Mouse (Mus musculus) mouse trophoblast stem cell (cell line): ENCODE measurements at regions not wholly inside any gene's neighbourhood (a gene's known extent, or its start where the extent isn't known, plus 50 kb on each side); places are given as distances from the start of the nearest gene placed in this dataset.
"Not testable (repeated sequence)": the region's sequence is repeated elsewhere in the genome, so short reads cannot be mapped to it uniquely, and the experiment has no call there.

Source experiments
- in situ Hi-C, 2 experiments: fragments of 300-500 bp; cut with MseI, MboI; formaldehyde crosslinking; loops; 2 replicates in 1 of 2; 3 replicates in 1 of 2; pipeline ENCODE4 v1.15.1; 2025

- in situ Hi-C loops = no loop called here
Observed at GRCm38 (mm10) chr12:71532161-71532560, 222.5 kb downstream of the Dact1 start.

DNA sequence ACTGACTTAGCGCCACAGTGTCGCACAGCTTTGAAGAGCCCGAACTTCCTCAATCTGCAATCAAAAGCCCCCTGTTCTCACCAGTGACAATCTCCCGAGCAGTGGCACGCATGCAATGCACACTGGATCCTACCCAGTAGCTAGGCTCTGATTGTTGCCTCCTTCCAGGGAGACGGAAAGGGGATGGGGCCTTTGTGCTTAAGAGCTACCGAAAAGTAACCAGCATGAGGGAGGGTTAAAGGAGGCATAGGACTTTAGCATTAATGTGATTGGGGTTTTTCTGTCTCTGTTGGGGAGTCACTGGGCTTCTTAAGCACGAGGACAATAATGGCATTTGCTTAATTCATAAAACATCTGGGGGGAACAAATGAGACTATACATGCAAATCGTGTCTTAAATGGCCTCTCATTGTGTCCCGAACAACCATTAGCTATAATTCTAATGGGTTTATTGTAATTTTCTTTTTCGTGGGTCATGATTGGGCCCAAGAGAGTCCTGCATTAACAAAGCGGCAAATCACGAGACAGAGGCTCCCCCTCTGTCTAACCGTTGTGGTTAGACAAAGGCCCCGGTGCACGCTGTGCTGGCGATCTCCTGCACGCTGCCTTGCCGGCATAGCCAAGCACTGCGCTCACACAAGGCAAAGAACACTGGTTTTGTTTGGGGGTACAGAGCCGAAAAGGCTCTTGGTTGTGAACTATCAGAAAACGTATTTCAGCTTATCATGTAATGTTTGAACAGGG lies 223.2 kb downstream of the Dact1 start:
- in situ Hi-C loops = no loop called here

DNA sequence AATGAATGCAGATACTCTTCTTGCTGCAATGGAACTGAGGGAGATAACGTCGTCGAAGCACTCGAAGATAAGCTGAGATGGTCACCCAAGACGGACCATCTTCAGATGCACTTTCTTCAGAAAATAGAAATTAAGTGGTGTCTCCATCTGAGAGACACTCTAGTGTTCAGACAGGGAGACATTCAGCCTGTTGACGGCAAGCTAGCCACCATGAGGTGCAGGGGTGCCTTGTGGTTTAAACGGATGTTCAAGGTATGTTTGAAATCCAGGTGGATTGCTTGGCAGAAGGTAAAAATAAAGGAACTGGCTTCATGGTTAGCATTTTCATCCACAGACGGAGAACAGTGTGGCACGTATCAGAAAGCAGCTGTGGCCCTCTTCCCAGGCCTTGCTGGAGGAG lies 224.0 kb downstream of the Dact1 start:
- in situ Hi-C loops = no loop called here

- in situ Hi-C loops = no loop called here
Observed at GRCm38 (mm10) chr12:71534199-71534598, 224.5 kb downstream of the Dact1 start.

- in situ Hi-C loops = no loop called here
Observed at GRCm38 (mm10) chr12:71535251-71535650, 225.6 kb downstream of the Dact1 start.

GRCm38 (mm10) chr12:71535831-71536230 lies 226.1 kb downstream of the Dact1 start:
- in situ Hi-C loops = not testable (repeated sequence)

- in situ Hi-C loops = no loop called here
Observed at GRCm38 (mm10) chr12:71538691-71539090, 229.0 kb downstream of the Dact1 start.

GRCm38 (mm10) chr12:71540279-71540678 lies 230.6 kb downstream of the Dact1 start:
- in situ Hi-C loops = no loop called here

DNA sequence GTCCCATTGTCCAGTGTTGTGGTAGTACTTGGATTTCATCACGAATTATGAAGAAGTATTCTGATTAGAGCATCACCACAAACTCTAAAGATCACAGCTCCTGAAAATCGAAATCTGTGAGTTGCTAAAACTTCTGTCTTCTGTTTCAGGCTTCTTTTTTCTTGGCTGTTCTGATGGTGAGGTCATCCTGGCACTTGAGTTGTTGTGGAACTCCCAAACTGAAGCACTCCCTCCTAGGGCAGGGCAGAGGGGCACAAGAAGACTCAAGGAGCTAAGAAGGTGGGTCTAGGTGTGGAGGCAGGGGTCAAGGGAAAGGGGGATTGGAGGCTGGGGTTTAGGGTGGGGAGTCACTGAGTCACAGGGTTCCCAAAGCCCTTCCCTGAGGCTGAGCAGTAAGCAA lies 232.3 kb downstream of the Dact1 start:
- in situ Hi-C loops = no loop called here

DNA sequence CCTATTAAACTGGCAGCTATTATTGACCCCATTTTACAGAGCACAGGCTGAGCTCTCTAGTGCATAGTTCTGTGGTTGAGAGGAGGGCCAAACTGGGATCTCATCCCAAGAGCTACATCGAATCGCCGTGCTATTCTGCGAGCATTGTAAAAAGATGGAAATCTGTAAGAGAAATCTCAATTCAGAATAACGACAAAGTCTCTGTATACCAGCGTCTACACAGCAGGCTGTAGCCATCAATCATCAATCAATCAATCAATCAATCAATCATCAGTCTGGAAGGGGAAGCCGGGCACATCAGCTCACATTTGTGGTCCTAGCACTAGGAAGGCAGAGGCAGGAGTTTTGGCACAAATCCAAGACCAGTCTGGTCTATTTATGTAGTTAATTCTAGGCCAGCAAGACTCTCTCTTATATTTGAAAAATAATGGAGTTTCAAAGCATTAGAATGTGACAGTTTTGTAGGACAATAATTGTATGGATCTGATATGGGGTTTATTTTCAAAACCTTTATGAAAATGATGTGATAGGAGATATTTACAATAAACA lies 234.0 kb downstream of the Dact1 start:
- in situ Hi-C loops = no loop called here

GRCm38 (mm10) chr12:71544401-71545159 lies 234.9 kb downstream of the Dact1 start:
- in situ Hi-C loops = no loop called here

GRCm38 (mm10) chr12:71546523-71547265 lies 237.0 kb downstream of the Dact1 start:
- in situ Hi-C loops = no loop called here

- in situ Hi-C loops = no loop called here
Observed at GRCm38 (mm10) chr12:71549336-71549735, 239.7 kb downstream of the Dact1 start.

DNA sequence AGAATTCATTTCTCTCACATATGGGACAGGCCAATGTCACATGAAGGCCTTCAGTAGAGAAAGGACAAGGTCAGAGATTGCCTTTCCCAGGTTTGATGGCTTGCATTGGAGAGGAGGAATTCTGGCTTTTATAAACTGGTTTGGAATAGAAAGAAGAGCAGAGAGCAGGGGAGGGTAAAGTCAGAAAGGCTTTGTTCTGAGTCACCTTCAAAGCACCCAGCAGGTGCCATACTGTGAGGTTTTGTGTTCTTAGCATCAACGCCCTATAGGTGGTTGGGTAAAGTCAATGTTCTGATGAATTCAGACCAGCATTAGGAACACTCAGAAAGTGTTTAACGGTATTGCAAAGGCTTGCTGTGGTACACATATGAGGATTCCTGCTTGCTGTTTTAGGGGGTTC lies 244.5 kb downstream of the Dact1 start:
- in situ Hi-C loops = no loop called here

GRCm38 (mm10) chr12:71561259-71561658 lies 251.6 kb downstream of the Dact1 start:
- in situ Hi-C loops = no loop called here

DNA sequence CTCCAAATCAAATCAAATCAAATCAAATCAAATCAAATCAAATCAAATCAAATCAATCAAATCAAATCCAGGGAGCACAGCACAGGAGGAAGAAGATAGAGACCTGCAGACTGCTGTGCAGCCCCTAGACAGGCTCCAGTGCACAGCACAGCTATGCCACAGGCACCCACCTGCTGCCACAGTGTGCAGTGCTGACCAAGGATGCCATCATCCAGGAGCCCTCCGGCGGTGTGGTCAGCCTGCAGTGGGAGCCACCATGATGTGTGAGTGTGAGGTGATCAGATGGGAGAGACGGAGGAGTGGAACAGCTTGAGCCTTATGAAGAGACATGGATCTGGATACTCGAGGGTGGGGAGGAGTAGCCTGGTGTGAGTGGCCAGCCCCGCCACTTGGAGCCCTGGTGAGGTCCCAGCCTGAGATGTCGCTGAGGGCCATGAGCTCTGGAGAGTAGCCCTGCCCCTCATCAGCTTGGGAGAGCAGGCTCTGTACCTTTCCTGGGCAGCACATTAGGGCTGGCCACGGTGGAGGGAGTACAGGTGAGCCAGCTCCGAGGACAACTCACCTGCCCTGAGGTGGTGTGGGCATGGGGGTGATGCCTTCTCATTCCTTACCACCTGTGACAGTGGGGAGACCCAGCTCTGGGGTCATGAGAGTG lies 252.4 kb downstream of the Dact1 start:
- in situ Hi-C loops = no loop called here

DNA sequence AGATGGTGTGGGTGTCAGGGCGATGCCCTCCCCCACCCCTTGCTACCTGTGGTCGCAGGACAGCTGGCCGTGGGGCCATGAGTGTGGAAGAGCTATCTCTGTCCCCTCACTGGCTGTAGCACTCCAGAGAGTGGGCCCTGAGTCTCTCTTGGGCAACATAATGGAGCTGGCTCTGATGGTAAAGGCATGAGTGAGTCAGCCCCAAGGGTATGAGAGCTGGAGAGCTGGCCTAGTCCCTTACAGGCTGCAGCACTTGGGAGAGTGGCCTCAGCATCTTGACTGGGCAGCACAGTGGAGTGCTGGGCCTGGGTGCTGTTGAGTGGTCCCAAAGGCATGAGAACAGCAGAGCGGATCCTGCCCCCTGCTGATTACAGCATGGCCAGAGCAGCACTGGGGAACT lies 253.5 kb downstream of the Dact1 start:
- in situ Hi-C loops = no loop called here

- in situ Hi-C loops = no loop called here
Observed at GRCm38 (mm10) chr12:71566371-71566770, 256.7 kb downstream of the Dact1 start.

DNA sequence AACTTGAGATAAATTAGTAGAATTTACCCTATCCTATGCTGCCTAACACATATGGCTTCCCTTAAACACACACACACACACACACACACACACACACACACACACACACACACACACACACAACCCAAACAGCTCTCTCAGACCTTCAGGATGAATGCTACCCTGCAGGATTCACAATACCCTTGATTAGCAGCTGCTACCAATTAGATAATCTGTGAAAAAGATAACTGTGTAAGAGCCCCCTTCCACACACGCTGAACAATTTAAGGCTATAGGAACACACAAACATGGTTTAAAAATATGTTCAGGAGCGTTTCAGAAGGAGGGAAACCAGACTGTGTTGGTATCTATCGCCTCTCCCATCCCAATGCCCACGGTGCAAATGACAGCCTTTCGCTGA lies 258.6 kb downstream of the Dact1 start:
- in situ Hi-C loops = no loop called here

DNA sequence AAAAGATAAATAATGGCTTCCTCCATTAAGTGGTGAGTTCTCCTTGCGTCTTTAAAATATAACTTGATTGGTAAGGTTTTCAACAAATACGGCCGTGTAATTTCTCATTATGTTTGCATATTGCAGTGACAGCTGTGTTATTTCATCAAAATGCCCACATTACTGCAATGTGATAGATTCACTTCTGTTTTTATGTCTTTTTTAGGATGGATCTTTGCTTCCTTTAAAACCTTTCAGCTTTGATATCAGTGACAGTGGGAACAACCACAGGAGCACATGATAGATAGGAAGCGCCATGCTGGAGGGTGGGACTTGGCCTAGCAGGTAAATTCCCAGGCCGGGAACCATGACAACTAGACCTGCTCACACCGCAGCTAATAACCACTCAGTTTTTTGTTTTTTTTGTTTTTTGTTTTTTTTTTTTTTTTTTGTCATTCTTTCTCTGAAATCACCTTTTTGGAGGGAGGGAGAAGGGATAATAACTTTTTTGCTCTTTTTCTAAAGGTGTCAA lies 259.3 kb downstream of the Dact1 start:
- in situ Hi-C loops = no loop called here

- in situ Hi-C loops = no loop called here
Observed at GRCm38 (mm10) chr12:71569662-71570061, 260.0 kb downstream of the Dact1 start.
